Mouse (Mus musculus) cortical plate, adult 2 months (tissue): ENCODE data around the gene Grik4.

Source experiments
- CTCF ChIP-seq: fragments of 200-500 bp; IDR thresholded peaks from 2 replicates; pipeline ENCODE4 v1.5.1; 2011; ENCODE audit warnings: mild to moderate bottlenecking, control low read depth, low read length; ENCODE audit not compliant: insufficient read depth; ENCODE audit errors: extremely low read depth
- POLR2A ChIP-seq: fragments of 200-500 bp; IDR thresholded peaks from 2 replicates; pipeline ENCODE4 v1.6.1; 2011; ENCODE audit warnings: mild to moderate bottlenecking, low read length, control low read depth; ENCODE audit not compliant: insufficient read depth; ENCODE audit errors: extremely low read depth

- TF ChIP-seq POLR2A (no peak), CTCF (no peak)
Measured at GRCm38 (mm10) chr9:42917911-42918310, 26.4 kb downstream of the Grik4 start.
